Mouse (Mus musculus) E14TG2a.4 (cell line): ENCODE measurements at regions not wholly inside any gene's neighbourhood (a gene's known extent, or its start where the extent isn't known, plus 50 kb on each side); places are given as distances from the start of the nearest gene placed in this dataset.

Source experiments
- CTCF ChIP-seq: conservative IDR thresholded peaks from 2 replicates; pipeline ENCODE4 v1.5.1; 2014; ENCODE audit warnings: low read length
- NANOG ChIP-seq: IDR thresholded peaks from 2 replicates; pipeline ENCODE4 v1.6.1; 2014; ENCODE audit warnings: borderline replicate concordance, low read length, mixed read lengths

DNA sequence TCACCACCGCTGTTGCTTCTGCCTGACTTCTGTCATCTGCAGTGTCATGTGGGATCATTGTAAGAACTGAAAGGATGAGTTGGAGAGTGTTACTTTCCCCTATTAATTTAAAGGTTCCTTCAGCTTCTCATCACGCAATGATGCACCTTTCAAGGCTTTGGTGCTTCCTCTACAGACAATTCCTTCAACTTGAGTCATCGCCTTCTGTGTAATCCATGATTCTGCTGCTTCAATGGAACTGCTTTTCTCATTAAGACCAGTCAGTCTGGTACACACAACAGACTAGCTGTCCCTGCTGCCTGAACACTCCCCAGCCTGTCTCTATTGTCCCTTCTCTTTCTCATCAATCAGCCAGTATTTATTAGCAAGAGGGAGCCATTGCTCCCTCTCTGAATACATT is 116.2 kb upstream of the Gas2 start:
- TF ChIP-seq NANOG (no peak), CTCF (no peak)
